Mouse (Mus musculus) erythroblast, embryonic 14.5 days (primary cell): ENCODE results near the gene Ppp6r3.

ENCODE experiments used
- GATA1 ChIP-seq: IDR thresholded peaks from 2 replicates; pipeline ENCODE4 v1.6.1; 2012; ENCODE audit warnings: low read length, inconsistent platforms, mixed read lengths
- TAL1 ChIP-seq: IDR thresholded peaks from 3 replicates; pipeline ENCODE4 v1.6.1; 2012; ENCODE audit warnings: low read length, inconsistent platforms, mixed read lengths

DNA sequence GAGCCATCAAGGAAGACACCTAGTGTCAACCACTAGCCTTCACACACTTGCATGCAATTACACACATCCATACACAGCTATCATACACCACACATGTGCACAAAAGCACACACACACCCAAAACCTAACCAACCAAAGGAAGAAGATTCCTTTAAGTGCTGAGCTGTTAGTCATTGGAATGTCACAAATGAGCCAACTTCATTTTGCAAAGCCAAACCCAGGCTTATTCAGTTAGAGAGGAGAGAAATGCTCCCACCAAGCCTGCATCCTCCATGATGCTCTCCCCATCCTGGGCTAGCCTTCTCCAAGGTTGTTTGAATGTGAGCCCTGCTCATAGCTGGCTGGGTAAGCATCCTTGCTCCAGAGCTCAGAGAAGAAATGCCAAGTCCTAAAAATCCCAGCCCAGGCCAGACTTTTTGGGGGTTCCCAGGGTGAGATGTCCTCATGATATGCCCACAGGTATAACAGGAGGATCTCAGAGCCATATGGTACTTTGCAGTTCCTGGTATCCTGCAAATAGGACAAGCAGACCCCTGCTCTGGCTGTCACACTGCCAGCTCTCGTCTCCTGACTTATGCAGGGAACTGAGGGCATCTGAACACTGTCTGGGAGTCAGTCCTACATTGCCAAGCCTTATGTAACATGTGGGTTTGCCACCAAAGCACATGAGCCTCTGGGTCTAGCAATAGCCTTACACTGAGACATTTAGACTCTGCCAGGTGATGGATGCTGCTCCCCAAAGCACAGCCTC lies 169.8 kb downstream of the Ppp6r3 start:
- no peak for TF ChIP-seq GATA1
- no peak for TF ChIP-seq TAL1
